Mouse (Mus musculus) heart, adult 11 months (tissue): Measurements from ENCODE around the gene Pwp2.

Experiments
- DNase-seq: peaks from one replicate; pipeline ENCODE4 v3.0.0; 2022

Gene Pwp2

GRCm38 (mm10) chr10:78139572-78140250 is 45.2 kb downstream of the Pwp2 start:
- DNase-seq = peak; percentile 95

- peak; percentile 97 for DNase-seq
Observed at GRCm38 (mm10) chr10:78138812-78139523, 46.0 kb downstream of the Pwp2 start.

GRCm38 (mm10) chr10:78137191-78137590 is 47.8 kb downstream of the Pwp2 start:
- peak; percentile 93 for DNase-seq

DNA sequence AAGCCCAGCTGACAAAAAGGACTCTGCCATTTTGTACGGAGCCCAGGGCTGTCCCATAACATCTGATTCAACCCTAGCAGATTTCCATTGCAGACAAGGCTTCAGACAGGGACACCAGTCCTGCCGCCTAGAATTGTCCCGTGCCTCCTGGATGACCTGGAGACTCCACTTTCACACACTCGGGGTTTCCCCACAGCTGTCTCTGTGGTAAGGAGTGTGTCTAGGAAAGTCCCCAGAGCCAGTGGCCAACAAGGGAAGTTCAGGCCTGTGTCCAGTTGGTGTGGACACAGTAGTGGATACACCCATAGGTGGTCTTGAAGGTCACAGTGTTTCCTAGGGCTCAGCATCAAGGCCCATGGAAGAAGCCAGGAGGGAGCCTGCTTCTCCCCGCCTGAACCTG is 49.0 kb downstream of the Pwp2 start:
- peak; percentile 95 for DNase-seq

GRCm38 (mm10) chr10:78134975-78135798 is 49.8 kb downstream of the Pwp2 start:
- peak; percentile 98 for DNase-seq

DNA sequence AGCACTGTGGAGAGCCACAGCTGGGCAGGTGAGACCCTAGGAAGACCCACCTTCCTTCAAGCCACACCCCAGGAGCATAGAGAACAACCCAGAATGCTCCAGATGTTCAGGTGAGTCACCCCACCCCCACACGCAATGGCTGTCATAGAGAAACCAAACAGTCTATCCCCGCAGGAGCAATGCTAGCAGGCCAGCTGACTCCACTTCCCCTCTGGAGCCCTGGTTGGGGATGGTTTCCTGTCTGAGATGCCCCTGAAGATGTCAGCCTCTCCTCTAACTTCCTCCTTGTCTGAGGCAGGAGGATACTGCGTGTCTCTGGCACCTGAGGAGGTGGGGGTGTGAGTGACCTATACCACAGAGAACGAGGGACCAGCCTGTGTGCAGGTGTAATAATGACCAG is 50.5 kb downstream of the Pwp2 start:
- peak; percentile 95 for DNase-seq

GRCm38 (mm10) chr10:78129998-78130397 is 55.0 kb downstream of the Pwp2 start:
- peak; percentile 97 for DNase-seq

- DNase-seq = peak; percentile 96
Observed at GRCm38 (mm10) chr10:78129423-78129822, 55.5 kb downstream of the Pwp2 start.

- peak; percentile 83 for DNase-seq
Observed at GRCm38 (mm10) chr10:78128647-78129046, 56.3 kb downstream of the Pwp2 start.

GRCm38 (mm10) chr10:78127931-78128330 is 57.0 kb downstream of the Pwp2 start:
- DNase-seq = peak; percentile 92

DNA sequence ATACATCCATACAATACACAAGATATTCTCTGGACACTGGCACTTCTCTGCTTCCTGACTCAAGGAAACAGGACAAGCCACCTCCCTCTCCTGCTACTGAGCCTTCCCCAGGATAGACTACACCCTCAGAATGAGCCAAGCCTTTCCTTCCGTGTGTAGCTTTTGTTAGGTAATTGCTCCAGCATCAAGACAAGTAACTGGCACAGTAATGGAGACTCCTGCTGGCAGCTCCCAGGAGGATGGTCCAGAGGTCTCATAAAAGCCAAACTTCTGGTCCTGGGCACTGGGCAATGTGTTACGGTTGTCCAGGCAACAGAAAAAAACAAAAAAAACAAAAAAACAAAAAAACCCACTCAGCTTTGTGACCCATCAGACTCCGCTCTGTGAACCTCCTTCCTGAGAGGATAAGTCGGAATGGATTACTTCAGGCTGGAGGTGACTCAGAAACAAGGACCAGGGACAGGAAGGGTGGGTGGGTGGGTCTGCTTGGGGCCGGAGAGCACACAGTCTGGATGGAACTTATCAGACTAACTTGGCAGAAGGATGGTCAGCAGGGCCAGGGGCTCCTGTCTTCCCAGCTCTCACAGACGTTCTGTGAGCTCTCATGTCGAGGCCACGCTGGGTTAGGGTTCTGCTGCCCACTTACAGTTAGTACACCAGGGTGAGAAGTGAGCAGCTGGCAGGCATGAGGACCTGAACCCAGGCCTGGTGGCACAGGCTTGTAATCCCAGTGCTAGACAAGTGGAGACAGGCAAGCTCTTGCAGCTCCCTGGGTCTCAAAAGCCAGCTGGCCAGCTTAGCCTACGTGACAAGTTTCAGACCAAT is 57.7 kb downstream of the Pwp2 start:
- DNase-seq = peak; percentile 97

GRCm38 (mm10) chr10:78126311-78126710 is 58.6 kb downstream of the Pwp2 start:
- peak; percentile 68 for DNase-seq

DNA sequence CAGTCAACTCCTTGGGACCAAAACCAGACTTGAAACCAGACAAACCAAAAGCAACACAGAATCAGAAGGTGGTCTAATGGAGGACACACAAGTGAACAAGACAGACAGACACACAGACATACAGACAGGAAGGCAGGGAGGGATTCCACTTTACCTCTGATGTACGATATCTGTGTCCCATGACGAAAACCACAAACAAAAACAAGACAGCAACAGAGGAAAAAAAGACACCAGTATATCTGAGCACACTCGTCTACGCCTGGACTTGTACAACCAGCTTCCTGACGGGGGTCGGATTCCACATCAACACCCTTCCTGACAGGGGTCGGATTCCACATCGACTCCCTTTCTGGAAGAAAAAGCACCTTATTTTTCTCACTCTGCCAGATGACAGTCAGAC is 59.9 kb downstream of the Pwp2 start:
- peak; percentile 75 for DNase-seq

GRCm38 (mm10) chr10:78124137-78124536 is 60.8 kb downstream of the Pwp2 start:
- peak; percentile 97 for DNase-seq
